Mouse (Mus musculus) liver, postnatal 0 days (tissue): ENCODE results near the gene Rnaseh2b.

ENCODE experiments used
- CTCF ChIP-seq: sonication (generic); IDR thresholded peaks from 2 replicates; pipeline ENCODE4 v1.5.1; 2016; ENCODE audit warnings: antibody characterized with exemption, low read depth
- EP300 ChIP-seq: IDR thresholded peaks from 2 replicates; pipeline ENCODE4 v1.6.1; 2016; ENCODE audit warnings: antibody characterized with exemption, low read depth, mild to moderate bottlenecking

DNA sequence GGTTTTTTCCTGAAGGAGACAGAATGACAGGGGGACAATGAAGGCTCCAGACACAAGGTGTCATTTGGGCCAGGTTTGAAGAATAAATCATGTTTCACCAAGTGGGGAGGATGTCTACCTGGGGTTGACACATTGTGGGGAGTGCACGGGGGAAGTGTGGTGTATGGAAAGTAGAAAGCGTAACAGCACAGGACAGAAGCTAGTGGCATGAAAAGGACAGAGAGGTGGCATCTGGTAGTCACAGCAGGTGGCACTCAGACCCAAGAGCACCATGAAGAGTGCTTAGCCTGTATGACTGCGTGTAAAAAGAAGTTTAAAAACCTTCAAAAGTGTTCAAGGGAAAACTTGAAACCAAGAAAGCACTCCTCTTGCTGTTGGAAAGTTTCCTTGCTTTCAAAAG lies 42.3 kb upstream of the Rnaseh2b start:
- TF ChIP-seq CTCF (no peak), EP300 (no peak)
